ENCODE assay signal across 12 mouse cellular contexts in genomic region chr3:51998511-51999399, GRCm38 (mm10).
DNase-seq lines count a peak whose midpoint lies in the region; ATAC-seq and TF ChIP-seq lines count a peak whose summit lies in the region.
"Had no signal": no experiment of that assay in that cellular context is flagged by ENCODE, and none has a peak within 500 bp of the region (broad histone marks: within the 10 kb centered on the region; RNA-seq: fewer than 3 reads in every experiment).

No protein-coding gene starts in this region.

- H3K36me3 ChIP-seq in lung, embryonic 14.5 days (ENCODE audit: insufficient read depth), result no peaks in the 10 kb centered on the region
- H3K36me3 ChIP-seq in liver, embryonic 12.5 days, result no peaks in the 10 kb centered on the region
- no peaks in the 10 kb centered on the region for H3K36me3 ChIP-seq in neural tube, embryonic 15.5 days
- no peaks in the 10 kb centered on the region for H3K36me3 ChIP-seq in kidney, embryonic 16.5 days (ENCODE audit: insufficient read depth, low read length)
- H3K36me3 ChIP-seq: embryonic facial prominence, embryonic 15.5 days had no signal

- H3K9me3 ChIP-seq in lung, embryonic 14.5 days (ENCODE audit: low read depth, low read length), result no peaks in the 10 kb centered on the region
- no peaks in the 10 kb centered on the region for H3K9me3 ChIP-seq in liver, embryonic 12.5 days (replicated peaks)
- H3K9me3 ChIP-seq in neural tube, embryonic 15.5 days (replicated peaks), result no peaks in the 10 kb centered on the region
- H3K9me3 ChIP-seq in kidney, embryonic 16.5 days (ENCODE audit: low read length), result no peaks in the 10 kb centered on the region
- H3K9me3 ChIP-seq: embryonic facial prominence, embryonic 15.5 days had no signal

- H3K9ac ChIP-seq in lung, embryonic 14.5 days, result 0 out of 2 replicates have a peak overlapping the region, but pooled peaks have one; percentile 7
- no peak overlapping the region; the same call in 1 of the 2 replicates for H3K9ac ChIP-seq in liver, embryonic 12.5 days
- peak overlapping the region; percentile 17; the same call in 1 of the 2 replicates for H3K9ac ChIP-seq in neural tube, embryonic 15.5 days (replicated peaks)
- H3K9ac ChIP-seq in kidney, embryonic 16.5 days (replicated peaks; ENCODE audit: low read length), result no peak overlapping the region
- H3K9ac ChIP-seq: embryonic facial prominence, embryonic 15.5 days had no signal

- H3K4me3 ChIP-seq in lung, embryonic 14.5 days (ENCODE audit: low read depth, low read length), result no peak overlapping the region
- H3K4me3 ChIP-seq in liver, embryonic 12.5 days, result no peak overlapping the region
- no peak overlapping the region for H3K4me3 ChIP-seq in neural tube, embryonic 15.5 days (replicated peaks)
- H3K4me3 ChIP-seq in kidney, embryonic 16.5 days (ENCODE audit: low read length), result no peak overlapping the region
- H3K4me3 ChIP-seq in cerebellum, adult 2 months (replicated peaks; ENCODE audit: insufficient read depth, low read depth, low read length), result no peak overlapping the region
- H3K4me3 ChIP-seq: embryonic facial prominence, embryonic 15.5 days; gastrocnemius, adult 2 months had no signal

- TF ChIP-seq CTCF in lung, embryonic 14.5 days (IDR thresholded peaks at IDR 0.05; ENCODE audit: low read depth), result no peak
- no peak for TF ChIP-seq CTCF in cerebellum, adult 2 months (IDR thresholded peaks at IDR 0.05; ENCODE audit: borderline replicate concordance, insufficient read depth, low read depth, low read length)

- 47% methylated on average over 21 of the region's 21 CpGs for WGBS in lung, embryonic 14.5 days
- WGBS in liver, embryonic 12.5 days (ENCODE audit: insufficient replicate concordance), result 41% methylated on average over 21 of the region's 21 CpGs
- 58% methylated on average over 21 of the region's 21 CpGs for WGBS in neural tube, embryonic 15.5 days
- 64% methylated on average over 21 of the region's 21 CpGs for WGBS in kidney, embryonic 16.5 days
- 84% methylated on average over 21 of the region's 21 CpGs for WGBS in cerebellum, adult 2 months

- no peak overlapping the region for H3K4me2 ChIP-seq in lung, embryonic 14.5 days
- peak overlapping the region; percentile 55 for H3K4me2 ChIP-seq in liver, embryonic 12.5 days
- no peak overlapping the region for H3K4me2 ChIP-seq in neural tube, embryonic 15.5 days
- no peak overlapping the region for H3K4me2 ChIP-seq in kidney, embryonic 16.5 days (replicated peaks; ENCODE audit: low read depth, low read length)
- H3K4me2 ChIP-seq: embryonic facial prominence, embryonic 15.5 days had no signal

- H3K27ac ChIP-seq in lung, embryonic 14.5 days (ENCODE audit: low read depth), result no peak overlapping the region
- H3K27ac ChIP-seq in liver, embryonic 12.5 days, result peak overlapping the region; percentile 64; the same call in 1 of the 2 replicates
- H3K27ac ChIP-seq in neural tube, embryonic 15.5 days (replicated peaks), result peak overlapping the region; percentile 56
- no peak overlapping the region for H3K27ac ChIP-seq in kidney, embryonic 16.5 days (ENCODE audit: low read length)
- H3K27ac ChIP-seq in cerebellum, adult 2 months (ENCODE audit: insufficient read depth, low read length), result no peak overlapping the region
- H3K27ac ChIP-seq: embryonic facial prominence, embryonic 15.5 days; gastrocnemius, adult 2 months had no signal

- 0 out of 2 replicates have a peak, but pooled peaks cover 7% of the 10 kb centered on the region for H3K4me1 ChIP-seq in lung, embryonic 14.5 days (ENCODE audit: insufficient read depth)
- peaks cover 52% of the 10 kb centered on the region for H3K4me1 ChIP-seq in liver, embryonic 12.5 days
- peaks cover 17% of the 10 kb centered on the region for H3K4me1 ChIP-seq in neural tube, embryonic 15.5 days
- H3K4me1 ChIP-seq in kidney, embryonic 16.5 days (ENCODE audit: insufficient read depth, low read length), result peaks cover 6% of the 10 kb centered on the region; the same call in 1 of the 2 replicates
- H3K4me1 ChIP-seq in cerebellum, adult 2 months (ENCODE audit: control insufficient read depth, insufficient read depth, low read length), result peaks cover 6% of the 10 kb centered on the region
- H3K4me1 ChIP-seq: embryonic facial prominence, embryonic 15.5 days had no signal

- ATAC-seq in lung, embryonic 14.5 days (ENCODE audit: insufficient read depth), result 0 out of 2 replicates have a peak, but pooled peaks have one; percentile 18
- ATAC-seq in common myeloid progenitor, adult 5-6 weeks (replicated peaks; ENCODE audit: low read depth, poor library complexity, severe bottlenecking), result peak; percentile 46
- ATAC-seq in liver, embryonic 12.5 days, result peak; percentile 75
- ATAC-seq in neural tube, embryonic 15.5 days (ENCODE audit: low FRiP score), result no peak
- no peak for ATAC-seq in kidney, embryonic 16.5 days (ENCODE audit: low FRiP score, low TSS enrichment)

- no peak for TF ChIP-seq POLR2A in cerebellum, adult 2 months (IDR thresholded peaks at IDR 0.05; ENCODE audit: borderline replicate concordance, insufficient read depth, low read length)

- H3K27me3 ChIP-seq in lung, embryonic 14.5 days (ENCODE audit: insufficient read depth, low read length), result no peaks in the 10 kb centered on the region
- no peaks in the 10 kb centered on the region for H3K27me3 ChIP-seq in liver, embryonic 12.5 days (replicated peaks)
- no peaks in the 10 kb centered on the region for H3K27me3 ChIP-seq in neural tube, embryonic 15.5 days (replicated peaks)
- no peaks in the 10 kb centered on the region for H3K27me3 ChIP-seq in kidney, embryonic 16.5 days (ENCODE audit: insufficient read depth, low read length)
- H3K27me3 ChIP-seq in cerebellum, adult 2 months (ENCODE audit: control insufficient read depth, insufficient read depth, low read length), result no peaks in the 10 kb centered on the region
- H3K27me3 ChIP-seq: embryonic facial prominence, embryonic 15.5 days had no signal

- intact Hi-C loops in left cerebral cortex, postnatal 25 days (cut with DNase I), result no loop called here

- DNase-seq in lung, embryonic 14.5 days, result no peak
- no peak for DNase-seq in lung, postnatal 36 days
- no peak for DNase-seq in left cerebral cortex, postnatal 25 days (ENCODE audit: low spot score in 2 of 2)
- DNase-seq in cerebellum, adult 2 months, result no peak
- DNase-seq: cerebellum, postnatal 14 days; gastrocnemius, adult 2 months; kidney, adult 9 months had no signal

Comparison
In these comparisons a context has a peak if more than half of its experiments do, and no peak if none do; other contexts are left out.
1. ATAC-seq: peak in lung, embryonic 14.5 days (single experiment), common myeloid progenitor, adult 5-6 weeks (single experiment) and liver, embryonic 12.5 days (single experiment); none in neural tube, embryonic 15.5 days (single experiment) and kidney, embryonic 16.5 days (single experiment).
2. H3K27ac ChIP-seq: peak in liver, embryonic 12.5 days (single experiment) and neural tube, embryonic 15.5 days (single experiment); none in lung, embryonic 14.5 days (single experiment), kidney, embryonic 16.5 days (single experiment) and cerebellum, adult 2 months (single experiment).
3. H3K9ac ChIP-seq: peak in lung, embryonic 14.5 days (single experiment) and neural tube, embryonic 15.5 days (single experiment); none in liver, embryonic 12.5 days (single experiment) and kidney, embryonic 16.5 days (single experiment).